Mouse (Mus musculus) megakaryocyte, embryonic 14.5 days (primary cell): ENCODE data around the gene Gm21988.

Experiments
- FLI1 ChIP-seq: IDR thresholded peaks from 2 replicates; pipeline ENCODE4 v1.6.1; 2012; ENCODE audit warnings: low read length, inconsistent platforms, mixed read lengths
- GATA1 ChIP-seq: IDR thresholded peaks from 3 replicates; pipeline ENCODE4 v1.6.1; 2012; ENCODE audit warnings: mixed read lengths, low read length, inconsistent platforms, borderline replicate concordance

- no peak for TF ChIP-seq GATA1
- no peak for TF ChIP-seq FLI1
Observed at GRCm38 (mm10) chr11:70220323-70220722, 19.3 kb downstream of the Gm21988 start.
